ENCODE assay signal across 8 mouse cellular contexts in the genomic region with DNA sequence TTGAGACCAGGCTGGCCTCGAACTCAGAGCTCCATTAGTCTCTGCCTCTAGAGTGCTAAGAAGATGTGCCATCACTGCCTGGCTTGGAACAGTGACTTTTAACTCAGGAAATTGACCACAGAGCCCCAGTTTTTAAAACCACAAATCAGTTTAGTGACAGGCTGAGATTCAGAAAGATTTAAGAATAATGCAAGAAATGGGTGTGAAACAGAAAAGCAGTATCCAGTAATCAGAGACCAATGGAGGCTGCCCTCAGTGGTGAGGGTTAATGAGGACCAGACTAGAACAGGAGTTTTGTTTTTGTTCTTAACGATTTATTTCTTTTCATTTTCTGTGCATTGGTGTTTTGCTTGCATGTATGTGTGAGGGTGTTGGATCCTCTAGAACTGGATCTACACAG. TPM values are rescaled to one million over a fixed set of nuclear protein-coding genes. Genes with fewer than 3 reads are reported as not detected.
DNase-seq lines count a peak whose midpoint lies in the region; ATAC-seq and TF ChIP-seq lines count a peak whose summit lies in the region.

No protein-coding gene starts in this region.

- H3K9me3 ChIP-seq in embryonic facial prominence, embryonic 11.5 days (replicated peaks; ENCODE audit: control insufficient read depth, low read length): no peaks in the 10 kb centered on the region
- no peaks in the 10 kb centered on the region for H3K9me3 ChIP-seq in hindbrain, postnatal 0 days (ENCODE audit: low read length)

- H3K27ac ChIP-seq in layer of hippocampus, adult 2 months: peak overlapping the region; percentile 92
- H3K27ac ChIP-seq in embryonic facial prominence, embryonic 11.5 days (replicated peaks; ENCODE audit: low read depth, low read length): no peak overlapping the region
- peak overlapping the region; percentile 93 for H3K27ac ChIP-seq in hindbrain, postnatal 0 days

- no peak for ATAC-seq in embryonic facial prominence, embryonic 11.5 days (replicated peaks; ENCODE audit: insufficient number of reproducible peaks, low FRiP score, low TSS enrichment, low read depth)
- no peak for ATAC-seq in hindbrain, postnatal 0 days

- peak overlapping the region; percentile 54; the same call in 1 of the 2 replicates for H3K4me2 ChIP-seq in embryonic facial prominence, embryonic 11.5 days (ENCODE audit: low read depth, low read length)
- H3K4me2 ChIP-seq in hindbrain, postnatal 0 days (ENCODE audit: low read depth, low read length): peak overlapping the region; percentile 63; the same call in 1 of the 2 replicates
- peak overlapping the region; percentile 70 for H3K4me2 ChIP-seq in myocyte (ENCODE audit: low read depth)

- H3K4me3 ChIP-seq in layer of hippocampus, adult 2 months: no peak overlapping the region
- H3K4me3 ChIP-seq in embryonic facial prominence, embryonic 11.5 days (ENCODE audit: low read depth, low read length): peak overlapping the region; percentile 55; the same call in 1 of the 2 replicates
- peak overlapping the region; percentile 67 for H3K4me3 ChIP-seq in hindbrain, postnatal 0 days (ENCODE audit: low read length)
- peak overlapping the region; percentile 79 for H3K4me3 ChIP-seq in myocyte

- no peak overlapping the region for H3ac ChIP-seq in myocyte (ENCODE audit: control insufficient read depth, insufficient read length)

- no peak for TF ChIP-seq POLR2A in myocyte (IDR thresholded peaks at IDR 0.05; ENCODE audit: insufficient read length, low read depth)

- no peak for TF ChIP-seq CTCF in layer of hippocampus, adult 2 months (conservative IDR thresholded peaks at IDR 0.05)
- no peak for TF ChIP-seq CTCF in hindbrain, postnatal 0 days (IDR thresholded peaks at IDR 0.05; ENCODE audit: low read depth)

- DNase-seq in layer of hippocampus, adult 2 months (ENCODE audit: low spot score in 2 of 2): no peak
- no peak for DNase-seq in layer of hippocampus, postnatal 25 days (ENCODE audit: extremely low spot score in 1 of 2, low spot score in 1 of 2)
- no peak for DNase-seq in embryonic facial prominence, embryonic 11.5 days (ENCODE audit: low spot score)
- no peak for DNase-seq in hindbrain, postnatal 0 days (ENCODE audit: low spot score)
- DNase-seq in layer of hippocampus, postnatal 10 days (ENCODE audit: low spot score in 2 of 2): no peak
- DNase-seq in ovary, postnatal 10 days (ENCODE audit: low spot score): no peak
- no peak for DNase-seq in spleen, postnatal 10 days (ENCODE audit: low spot score in 2 of 2)

- peaks cover 39% of the 10 kb centered on the region for H3K79me2 ChIP-seq in myocyte (ENCODE audit: control insufficient read depth, insufficient read depth)

- H3K9ac ChIP-seq in embryonic facial prominence, embryonic 11.5 days (replicated peaks; ENCODE audit: low read length): peak overlapping the region; percentile 76; the same call in 1 of the 2 replicates
- no peak overlapping the region for H3K9ac ChIP-seq in hindbrain, postnatal 0 days (replicated peaks; ENCODE audit: low read length)

- no peaks in the 10 kb centered on the region for H3K4me1 ChIP-seq in embryonic facial prominence, embryonic 11.5 days (ENCODE audit: control insufficient read depth, insufficient read depth, low read length)
- 0 out of 2 replicates have a peak, but pooled peaks cover 3% of the 10 kb centered on the region for H3K4me1 ChIP-seq in hindbrain, postnatal 0 days (ENCODE audit: insufficient read depth, low read length)

- H3K36me3 ChIP-seq in embryonic facial prominence, embryonic 11.5 days (replicated peaks; ENCODE audit: control insufficient read depth, insufficient read depth, low read depth, low read length): peaks cover 3% of the 10 kb centered on the region; the same call in 1 of the 2 replicates
- peaks cover 13% of the 10 kb centered on the region; the same call in 1 of the 2 replicates for H3K36me3 ChIP-seq in hindbrain, postnatal 0 days (ENCODE audit: insufficient read depth, low read length)
- H3K36me3 ChIP-seq in myocyte (ENCODE audit: control insufficient read depth, insufficient read depth): peaks cover 22% of the 10 kb centered on the region

- H3K27me3 ChIP-seq in embryonic facial prominence, embryonic 11.5 days (ENCODE audit: control insufficient read depth, insufficient read depth, low read length): no peaks in the 10 kb centered on the region
- no peaks in the 10 kb centered on the region for H3K27me3 ChIP-seq in hindbrain, postnatal 0 days (ENCODE audit: insufficient read depth, low read length)
- H3K27me3 ChIP-seq in myocyte (ENCODE audit: control insufficient read depth, insufficient read depth, insufficient read length): no peaks in the 10 kb centered on the region

- 58% methylated on average over 2 of the region's 2 CpGs for WGBS in embryonic facial prominence, embryonic 11.5 days
- WGBS in hindbrain, postnatal 0 days: 76% methylated on average over 2 of the region's 2 CpGs

TF ChIP-seq in myocyte, 11 proteins besides CTCF, POLR2A, EP300 and RAD21:
- TF ChIP-seq TCF3 (IDR thresholded peaks at IDR 0.05; ENCODE audit: insufficient read length, low read depth) (no peak), POLR2AphosphoS2 (IDR thresholded peaks at IDR 0.05; ENCODE audit: insufficient read length, low read depth) (no peak), MAX (IDR thresholded peaks at IDR 0.05; ENCODE audit: low read depth) (no peak), MYOG (IDR thresholded peaks at IDR 0.05; ENCODE audit: control insufficient read depth in 1 of 3, insufficient read depth in 1 of 3, insufficient read length in 2 of 3, low read depth in 2 of 3) (no peak), SRF (IDR thresholded peaks at IDR 0.05; ENCODE audit: control insufficient read depth, insufficient read length, low read depth) (no peak), REST (IDR thresholded peaks at IDR 0.05; ENCODE audit: insufficient read depth, insufficient read length) (no peak), E2F4 (IDR thresholded peaks at IDR 0.05; ENCODE audit: insufficient read depth) (no peak), CEBPB (IDR thresholded peaks at IDR 0.05; ENCODE audit: insufficient read depth, poor library complexity, severe bottlenecking) (no peak), MYOD1 (IDR thresholded peaks at IDR 0.05; ENCODE audit: control insufficient read depth in 1 of 3, insufficient read length in 2 of 3, low read depth in 2 of 3) (no peak), USF1 (IDR thresholded peaks at IDR 0.05; ENCODE audit: low read depth) (no peak), TCF12 (IDR thresholded peaks at IDR 0.05; ENCODE audit: insufficient read depth, poor library complexity, severe bottlenecking) (no peak)

RNA-seq across cellular contexts. Expression of a gene that starts 0.7 kb away (rescaled TPM):
- 100 to 1,000 TPM; 143 to 151 TPM for total RNA-seq in layer of hippocampus, adult 2 months (2021)
- 100 to 1,000 TPM; 162 to 182 TPM for total RNA-seq in layer of hippocampus, postnatal 25 days (2021)
- 1,282 and 1,318 TPM in 2 replicates for polyA plus RNA-seq in embryonic facial prominence, embryonic 11.5 days (2014; fragmentation: Nextera tagmentation; extraction: Ambion mirVana)
- 119 and 136 TPM in 2 replicates for total RNA-seq in hindbrain, postnatal 0 days (2014; rRNA removed)
- polyA plus RNA-seq in hindbrain, postnatal 0 days (2015; fragmentation: Nextera tagmentation; extraction: Ambion mirVana): 589 and 626 TPM in 2 replicates
- polyA plus RNA-seq in myocyte (2012; fragmentation: generic; extraction: Trizol): 231 TPM
- 100 to 1,000 TPM; 174 to 189 TPM for total RNA-seq in layer of hippocampus, postnatal 10 days (2021)

RNA-seq across cellular contexts. Expression of a gene that starts 23.5 kb away (rescaled TPM):
- total RNA-seq in layer of hippocampus, adult 2 months (2021): 10 to 100 TPM; 16.4 to 20.8 TPM
- total RNA-seq in layer of hippocampus, postnatal 25 days (2021): 10 to 100 TPM; 18.0 to 18.3 TPM
- polyA plus RNA-seq in embryonic facial prominence, embryonic 11.5 days (2014; fragmentation: Nextera tagmentation; extraction: Ambion mirVana): 20.0 and 24.6 TPM in 2 replicates
- 20.5 and 20.6 TPM in 2 replicates for total RNA-seq in hindbrain, postnatal 0 days (2014; rRNA removed)
- 20.2 TPM in 2 replicates for polyA plus RNA-seq in hindbrain, postnatal 0 days (2015; fragmentation: Nextera tagmentation; extraction: Ambion mirVana)
- polyA plus RNA-seq in myocyte (2012; fragmentation: generic; extraction: Trizol): 17.2 TPM
- 10 to 100 TPM; 17.3 to 20.7 TPM for total RNA-seq in layer of hippocampus, postnatal 10 days (2021)

RNA-seq across cellular contexts. Expression of a gene that starts 23.6 kb away (rescaled TPM):
- 1 to 10 TPM; 3.9 to 6.0 TPM for total RNA-seq in layer of hippocampus, adult 2 months (2021)
- total RNA-seq in layer of hippocampus, postnatal 25 days (2021): 1 to 10 TPM; 3.0 to 4.3 TPM
- 24.9 and 33.3 TPM in 2 replicates for polyA plus RNA-seq in embryonic facial prominence, embryonic 11.5 days (2014; fragmentation: Nextera tagmentation; extraction: Ambion mirVana)
- total RNA-seq in hindbrain, postnatal 0 days (2014; rRNA removed): 11.5 and 26.7 TPM in 2 replicates
- polyA plus RNA-seq in hindbrain, postnatal 0 days (2015; fragmentation: Nextera tagmentation; extraction: Ambion mirVana): 9.4 and 10.0 TPM in 2 replicates
- polyA plus RNA-seq in myocyte (2012; fragmentation: generic; extraction: Trizol): 18.9 TPM
- total RNA-seq in layer of hippocampus, postnatal 10 days (2021): 1 to 10 TPM; 2.7 to 3.2 TPM

RNA-seq across cellular contexts. Expression of a gene that starts 33.2 kb away (rescaled TPM):
- 100 to 1,000 TPM; 376 to 387 TPM for total RNA-seq in layer of hippocampus, adult 2 months (2021)
- total RNA-seq in layer of hippocampus, postnatal 25 days (2021): 100 to 1,000 TPM; 392 to 438 TPM
- 727 and 756 TPM in 2 replicates for polyA plus RNA-seq in embryonic facial prominence, embryonic 11.5 days (2014; fragmentation: Nextera tagmentation; extraction: Ambion mirVana)
- total RNA-seq in hindbrain, postnatal 0 days (2014; rRNA removed): 523 and 571 TPM in 2 replicates
- polyA plus RNA-seq in hindbrain, postnatal 0 days (2015; fragmentation: Nextera tagmentation; extraction: Ambion mirVana): 752 and 790 TPM in 2 replicates
- polyA plus RNA-seq in myocyte (2012; fragmentation: generic; extraction: Trizol): 746 TPM
- total RNA-seq in layer of hippocampus, postnatal 10 days (2021): 100 to 1,000 TPM; 537 to 556 TPM

RNA-seq across cellular contexts. Expression of a gene that starts 36.1 kb away (rescaled TPM):
- total RNA-seq in layer of hippocampus, adult 2 months (2021): 1 to 10 TPM; 4.2 to 4.8 TPM
- 1 to 10 TPM; 4.5 TPM for total RNA-seq in layer of hippocampus, postnatal 25 days (2021)
- polyA plus RNA-seq in embryonic facial prominence, embryonic 11.5 days (2014; fragmentation: Nextera tagmentation; extraction: Ambion mirVana): 10.5 and 12.9 TPM in 2 replicates
- 2.1 and 2.8 TPM in 2 replicates for total RNA-seq in hindbrain, postnatal 0 days (2014; rRNA removed)
- 2.2 and 2.5 TPM in 2 replicates for polyA plus RNA-seq in hindbrain, postnatal 0 days (2015; fragmentation: Nextera tagmentation; extraction: Ambion mirVana)
- 3.8 TPM for polyA plus RNA-seq in myocyte (2012; fragmentation: generic; extraction: Trizol)
- total RNA-seq in layer of hippocampus, postnatal 10 days (2021): 1 to 10 TPM; 2.9 to 3.8 TPM
